ENCODE assay signal across 7 mouse cellular contexts in the genomic region with DNA sequence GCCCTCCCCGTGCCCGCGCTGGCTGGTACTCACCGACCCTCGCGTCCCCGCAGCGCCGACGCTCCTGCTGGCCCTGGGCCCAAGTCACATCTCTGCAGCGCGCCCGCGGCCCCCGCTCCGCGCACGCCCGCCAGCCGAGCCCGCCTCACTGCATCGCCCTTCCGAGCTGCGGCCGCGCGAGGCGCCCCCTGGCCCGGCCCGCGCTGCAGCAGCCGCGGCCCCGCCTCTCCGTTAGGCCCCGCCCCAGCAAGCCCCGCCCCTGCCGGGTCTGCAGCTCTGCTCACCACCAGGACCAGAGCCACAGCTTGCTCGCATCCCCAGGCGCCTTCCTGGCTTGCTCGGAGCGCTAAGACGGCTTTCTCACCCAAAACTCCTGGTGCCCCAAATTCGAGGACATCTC. TPM values are rescaled to one million over a fixed set of nuclear protein-coding genes. Genes with fewer than 3 reads are reported as not detected.
DNase-seq lines count a peak whose midpoint lies in the region; ATAC-seq and TF ChIP-seq lines count a peak whose summit lies in the region.

Gprc5b (minus strand) TSS at position 205 of the 400 bp plus-strand sequence.

- under 1% methylated on average over 42 of the region's 44 CpGs for WGBS in intestine, postnatal 0 days
- under 1% methylated on average over 44 of the region's 44 CpGs for WGBS in limb, embryonic 13.5 days
- WGBS in midbrain, embryonic 14.5 days: 3% methylated on average over 44 of the region's 44 CpGs
- WGBS in spleen, adult 2 months: under 1% methylated on average over 41 of the region's 44 CpGs

- DNase-seq in adrenal gland, adult 2 months: peak; percentile 95
- DNase-seq in embryo, embryonic 11 days: peak; percentile 94
- peak; percentile 91 for DNase-seq in midbrain, embryonic 14.5 days
- DNase-seq in spleen, adult 2 months (ENCODE audit: low read depth in 1 of 2, low spot score in 2 of 2): peak; percentile 11 to 81

- H3K27ac ChIP-seq in intestine, postnatal 0 days (ENCODE audit: low read depth, low read length): no peak within 1 kb of the TSS
- H3K27ac ChIP-seq in limb, embryonic 13.5 days: 0 out of 2 replicates have a peak within 1 kb of the TSS, but pooled peaks have one; percentile 15
- peak within 1 kb of the TSS; percentile 64 for H3K27ac ChIP-seq in midbrain, embryonic 14.5 days (replicated peaks; ENCODE audit: low read depth, low read length)
- no peak within 1 kb of the TSS for H3K27ac ChIP-seq in spleen, adult 2 months (ENCODE audit: insufficient read depth, low read length)

- TF ChIP-seq CTCF in intestine, postnatal 0 days (IDR thresholded peaks at IDR 0.05; ENCODE audit: low read depth): peak; percentile 32; the same call in 1 of the 2 replicates
- TF ChIP-seq CTCF in spleen, adult 2 months (IDR thresholded peaks at IDR 0.05; ENCODE audit: extremely low read depth, insufficient read depth, insufficient read length, insufficient replicate concordance): no peak

- no peaks in the 10 kb centered on the region for H3K9me3 ChIP-seq in intestine, postnatal 0 days (ENCODE audit: control insufficient read depth)
- no peaks in the 10 kb centered on the region for H3K9me3 ChIP-seq in limb, embryonic 13.5 days
- no peaks in the 10 kb centered on the region for H3K9me3 ChIP-seq in midbrain, embryonic 14.5 days (ENCODE audit: control insufficient read depth, low read length)

- H3K27me3 ChIP-seq in intestine, postnatal 0 days (replicated peaks; ENCODE audit: control insufficient read depth, insufficient read depth, low read length): 0 out of 2 replicates have a peak, but pooled peaks cover 10% of the 10 kb centered on the region
- H3K27me3 ChIP-seq in limb, embryonic 13.5 days: no peaks in the 10 kb centered on the region
- no peaks in the 10 kb centered on the region for H3K27me3 ChIP-seq in midbrain, embryonic 14.5 days (ENCODE audit: control insufficient read depth, insufficient read depth, low read length)
- H3K27me3 ChIP-seq in spleen, adult 2 months (ENCODE audit: control insufficient read depth, insufficient read depth, low read length): peaks cover 11% of the 10 kb centered on the region

- H3K9ac ChIP-seq in intestine, postnatal 0 days (ENCODE audit: low read depth, low read length): peak within 1 kb of the TSS; percentile 40
- H3K9ac ChIP-seq in limb, embryonic 13.5 days: peak within 1 kb of the TSS; percentile 79
- H3K9ac ChIP-seq in midbrain, embryonic 14.5 days (replicated peaks; ENCODE audit: low read length): peak within 1 kb of the TSS; percentile 63

- peak within 1 kb of the TSS; percentile 58 for H3K4me3 ChIP-seq in intestine, postnatal 0 days (ENCODE audit: low read depth, low read length)
- peak within 1 kb of the TSS; percentile 67 for H3K4me3 ChIP-seq in limb, embryonic 13.5 days
- H3K4me3 ChIP-seq in midbrain, embryonic 14.5 days (replicated peaks; ENCODE audit: low read depth, low read length): peak within 1 kb of the TSS; percentile 52
- peak within 1 kb of the TSS; percentile 32 for H3K4me3 ChIP-seq in spleen, adult 2 months (ENCODE audit: extremely low read depth, insufficient read depth, insufficient read length)

- H3K4me1 ChIP-seq in intestine, postnatal 0 days (replicated peaks; ENCODE audit: control insufficient read depth, insufficient read depth, low read length): no peaks in the 10 kb centered on the region
- H3K4me1 ChIP-seq in limb, embryonic 13.5 days: peaks cover 37% of the 10 kb centered on the region
- peaks cover 51% of the 10 kb centered on the region for H3K4me1 ChIP-seq in midbrain, embryonic 14.5 days (ENCODE audit: control insufficient read depth, insufficient read depth, low read length)
- H3K4me1 ChIP-seq in spleen, adult 2 months (ENCODE audit: control insufficient read depth, insufficient read depth, insufficient read length): peaks cover 2% of the 10 kb centered on the region

- peak within 1 kb of the TSS; percentile 85 for H3K4me2 ChIP-seq in intestine, postnatal 0 days (replicated peaks; ENCODE audit: low read depth)
- peak within 1 kb of the TSS; percentile 94 for H3K4me2 ChIP-seq in limb, embryonic 13.5 days (replicated peaks)
- peak within 1 kb of the TSS; percentile 88 for H3K4me2 ChIP-seq in midbrain, embryonic 14.5 days (ENCODE audit: low read length)

- H3K36me3 ChIP-seq in intestine, postnatal 0 days (ENCODE audit: control insufficient read depth, insufficient read depth): no peaks in the 10 kb centered on the region
- no peaks in the 10 kb centered on the region for H3K36me3 ChIP-seq in limb, embryonic 13.5 days
- no peaks in the 10 kb centered on the region for H3K36me3 ChIP-seq in midbrain, embryonic 14.5 days (ENCODE audit: control insufficient read depth, insufficient read depth, low read length)
- H3K36me3 ChIP-seq in spleen, adult 2 months (ENCODE audit: control insufficient read depth, insufficient read depth, low read length): no peaks in the 10 kb centered on the region

- no peak for TF ChIP-seq POLR2A in spleen, adult 2 months (IDR thresholded peaks at IDR 0.05; ENCODE audit: low read depth, low read length)

- ATAC-seq in granulocyte monocyte progenitor cell, adult 5-6 weeks (replicated peaks; ENCODE audit: poor library complexity, severe bottlenecking): peak; percentile 83
- peak; percentile 76 for ATAC-seq in intestine, postnatal 0 days
- peak; percentile 93 for ATAC-seq in limb, embryonic 13.5 days (ENCODE audit: low FRiP score, low read depth)
- peak; percentile 80 for ATAC-seq in midbrain, embryonic 14.5 days (ENCODE audit: low FRiP score, low TSS enrichment)

RNA-seq across cellular contexts. Expression of gene Gprc5b, which starts in this region (rescaled TPM):
- 100 to 1,000 TPM; 117 to 125 TPM for total RNA-seq in adrenal gland, adult 2 months (2021)
- polyA plus RNA-seq in adrenal gland, adult 2 months (2012; rRNA removed): 130 and 137 TPM in 2 replicates
- 0.15 TPM in 1 of 2 replicates, not detected in the other for total RNA-seq in granulocyte monocyte progenitor cell, adult 5-6 weeks (2014; fragmentation: Nextera tagmentation)
- not detected in 2 replicates for total RNA-seq in granulocyte monocyte progenitor cell, adult 5-6 weeks (2017)
- polyA plus RNA-seq in intestine, postnatal 0 days (2015; fragmentation: Nextera tagmentation; extraction: Ambion mirVana): 0.66 and 1.5 TPM in 2 replicates
- 6.8 and 8.0 TPM in 2 replicates for polyA plus RNA-seq in limb, embryonic 13.5 days (2015; fragmentation: Nextera tagmentation; extraction: Ambion mirVana)
- polyA plus RNA-seq in midbrain, embryonic 14.5 days (2014; fragmentation: Nextera tagmentation; extraction: Ambion mirVana): 7.1 and 11.7 TPM in 2 replicates
- 8.1 and 8.5 TPM in 2 replicates for polyA plus RNA-seq in spleen, adult 2 months (2012; rRNA removed)

Comparison
In these comparisons a context has a peak if more than half of its experiments do, and no peak if none do; other contexts are left out.
1. RNA of gene Gprc5b (total RNA-seq): 117 to 125 TPM in adrenal gland, adult 2 months; 0.15 TPM in granulocyte monocyte progenitor cell, adult 5-6 weeks; every median in the first group is over 100 times any median in the second.
2. RNA of gene Gprc5b (polyA plus RNA-seq): 130 to 137 TPM in adrenal gland, adult 2 months; 7.1 to 11.7 TPM in midbrain, embryonic 14.5 days, 8.1 to 8.5 TPM in spleen, adult 2 months, 6.8 to 8.0 TPM in limb, embryonic 13.5 days and 0.66 to 1.5 TPM in intestine, postnatal 0 days; every median in the first group is over 10 times any median in the second.
3. Peak in ATAC-seq in granulocyte monocyte progenitor cell, adult 5-6 weeks; RNA of the gene not detected or under 1 TPM.
4. H3K27ac ChIP-seq: peak in limb, embryonic 13.5 days (single experiment) and midbrain, embryonic 14.5 days (single experiment); none in intestine, postnatal 0 days (single experiment) and spleen, adult 2 months (single experiment).
5. Peak in every context shown above with its lines, with median percentiles within 50 percentile points of each other: DNase-seq, ATAC-seq, H3K4me2 ChIP-seq, H3K4me3 ChIP-seq and H3K9ac ChIP-seq.